Mouse (Mus musculus) heart, adult 2 months (tissue): ENCODE measurements around the gene Tmem41a. TPM values are rescaled to one million over a fixed set of nuclear protein-coding genes. Genes with fewer than 3 reads are reported as not detected.

Source experiments
- DNase-seq, 2 experiments: peaks; one replicate each; pipeline ENCODE4 v3.0.0; 2021
- H3K27ac ChIP-seq: fragments of 200-600 bp; 2 replicates; pipeline ENCODE4 v1.8.1; 2022
- H3K27me3 ChIP-seq: fragments of 200-500 bp; 2 replicates; pipeline ENCODE4 v1.6.1; 2012; ENCODE audit warnings: mild to moderate bottlenecking, low read length, inconsistent platforms, mixed read lengths; ENCODE audit not compliant: control insufficient read depth, insufficient read depth
- H3K36me3 ChIP-seq: fragments of 200-500 bp; 2 replicates; pipeline ENCODE4 v1.6.1; 2012; ENCODE audit warnings: low read length, inconsistent platforms; ENCODE audit not compliant: control insufficient read depth, insufficient read depth
- H3K4me1 ChIP-seq: fragments of 200-500 bp; 2 replicates; pipeline ENCODE4 v1.6.1; 2011; ENCODE audit warnings: low read length; ENCODE audit not compliant: control insufficient read depth, insufficient read depth
- H3K4me3 ChIP-seq: fragments of 200-600 bp; 2 replicates; pipeline ENCODE4 v1.8.1; 2022
- H3K79me2 ChIP-seq: fragments of 200-500 bp; replicated peaks from 2 replicates; pipeline ENCODE4 v1.6.1; 2012; ENCODE audit warnings: mild to moderate bottlenecking, inconsistent platforms, low read length, moderate library complexity, mixed read lengths; ENCODE audit not compliant: control insufficient read depth, insufficient read depth
- H3K9ac ChIP-seq: fragments of 200-500 bp; 2 replicates; pipeline ENCODE4 v1.6.1; 2012; ENCODE audit warnings: low read depth, mild to moderate bottlenecking, control low read depth, inconsistent platforms, low read length, mixed read lengths
- CTCF ChIP-seq: fragments of 200-600 bp; IDR thresholded peaks from 2 replicates; pipeline ENCODE4 v1.8.1; 2022; ENCODE audit warnings: antibody characterized with exemption, mild to moderate bottlenecking, moderate library complexity
- EP300 ChIP-seq: fragments of 200-500 bp; IDR thresholded peaks from 2 replicates; pipeline ENCODE4 v1.6.1; 2011; ENCODE audit warnings: low read depth, low read length, control low read depth; ENCODE audit not compliant: insufficient read depth
- POLR2A ChIP-seq: fragments of 200-500 bp; IDR thresholded peaks from 2 replicates; pipeline ENCODE4 v1.6.1; 2011; ENCODE audit warnings: mild to moderate bottlenecking, low read depth, low read length, control low read depth; ENCODE audit not compliant: insufficient read depth
- WGBS: fragments of 180-500 bp; shearing (Covaris S2); methylation state at CpG from one replicate; pipeline ENCODE4 v1.1.7; 2018; 5-methylcytosine and 5-hydroxymethylcytosine counted together
- intact Hi-C: fragments of 180-260 bp; cut with DNase I; formaldehyde crosslinking; loops from one replicate; pipeline ENCODE4 v1.15.1; 2025
- polyA plus RNA-seq: library from polyadenylated mRNA; depleted of rRNA; stranded (reverse); fragments of >200 nt; gene quantifications from 2 replicates; pipeline ENCODE4 v1.2.3, GENCODE M21; 2012; rRNA removed
- total RNA-seq, 2 experiments: library from RNA; stranded (reverse); gene quantifications; 2 replicates each; pipeline ENCODE4 v1.2.3; 2021

Gene Tmem41a
- total and polyA plus RNA-seq, 3 experiments, result 11.8 to 16.9 (median 13.5) TPM

GRCm38 (mm10) chr16:21906902-21907301 is 40.5 kb downstream of the Tmem41a start:
- WGBS, result 92% methylated on average over 6 of the region's 6 CpGs
- Histone ChIP-seq H3K27ac (no peak overlapping the region), H3K79me2 (no peaks in the 10 kb centered on the region), H3K9ac (no peak overlapping the region), H3K4me1 (no peaks in the 10 kb centered on the region), H3K4me3 (no peak overlapping the region), H3K36me3 (no peaks in the 10 kb centered on the region), H3K27me3 (no peaks in the 10 kb centered on the region)
- intact Hi-C loops, result no loop called here
- TF ChIP-seq EP300 (no peak), POLR2A (no peak), CTCF (no peak)
- DNase-seq, result no peak

- TF ChIP-seq POLR2A (no peak), CTCF (no peak), EP300 (no peak)
- no peaks in the 10 kb centered on the region for H3K27me3 ChIP-seq
- intact Hi-C loops, result no loop called here
- H3K4me3 ChIP-seq, result no peak overlapping the region
- 89% methylated on average over 7 of the region's 7 CpGs for WGBS
- no peaks in the 10 kb centered on the region for H3K79me2 ChIP-seq
- no peaks in the 10 kb centered on the region for H3K4me1 ChIP-seq
- no peak for DNase-seq
- no peaks in the 10 kb centered on the region for H3K36me3 ChIP-seq
- H3K27ac ChIP-seq, result no peak overlapping the region
- no peak overlapping the region for H3K9ac ChIP-seq
Measured at GRCm38 (mm10) chr16:21905996-21906395, 41.4 kb downstream of the Tmem41a start.

GRCm38 (mm10) chr16:21904636-21905035 is 42.7 kb downstream of the Tmem41a start:
- 85% methylated on average over 10 of the region's 10 CpGs for WGBS
- intact Hi-C loops, result no loop called here
- H3K79me2 ChIP-seq, result no peaks in the 10 kb centered on the region

DNA sequence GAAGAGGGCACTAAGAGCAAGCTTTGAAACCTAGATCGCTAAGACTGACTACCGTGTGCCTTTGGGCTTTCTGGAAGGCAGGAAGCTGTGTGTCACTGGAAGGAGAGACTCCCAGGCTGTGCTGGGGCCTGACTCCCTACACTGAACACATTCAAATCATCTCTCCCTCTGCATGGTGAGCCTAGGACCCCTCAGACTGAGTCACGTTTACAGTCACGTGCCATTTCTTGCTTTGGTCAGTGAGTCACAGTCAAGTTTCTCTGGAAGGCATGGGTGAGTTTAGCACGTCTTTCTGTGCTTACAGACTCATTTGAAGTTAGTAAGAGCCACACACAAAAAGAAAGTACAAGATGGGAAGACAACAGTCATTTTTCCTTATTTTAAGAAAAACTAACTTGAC is 46.1 kb downstream of the Tmem41a start:
- Histone ChIP-seq H3K9ac (no peak overlapping the region), H3K4me1 (no peaks in the 10 kb centered on the region), H3K36me3 (no peaks in the 10 kb centered on the region), H3K79me2 (no peaks in the 10 kb centered on the region), H3K27ac (no peak overlapping the region), H3K27me3 (no peaks in the 10 kb centered on the region), H3K4me3 (no peak overlapping the region)
- 68% methylated on average over 5 of the region's 5 CpGs for WGBS
- TF ChIP-seq POLR2A, result no peak
- no peak for TF ChIP-seq EP300
- TF ChIP-seq CTCF, result no peak
- intact Hi-C loops, result no loop called here
- no peak for DNase-seq

More at GRCm38 (mm10) chr16:21904636-21905035, 42.7 kb downstream of the Tmem41a start:
- no peak for TF ChIP-seq EP300
- no peak for TF ChIP-seq CTCF
- TF ChIP-seq POLR2A, result no peak
- Histone ChIP-seq H3K9ac (no peak overlapping the region), H3K4me3 (no peak overlapping the region), H3K36me3 (no peaks in the 10 kb centered on the region), H3K27ac (no peak overlapping the region), H3K27me3 (no peaks in the 10 kb centered on the region), H3K4me1 (no peaks in the 10 kb centered on the region)
- DNase-seq, result no peak

GRCm38 (mm10) chr16:21893890-21894289 is 53.5 kb downstream of the Tmem41a start:
- intact Hi-C loops, result no loop called here
- 80% methylated on average over 6 of the region's 6 CpGs for WGBS
- no peak overlapping the region for H3K9ac ChIP-seq
- H3K4me3 ChIP-seq, result no peak overlapping the region
- no peaks in the 10 kb centered on the region for H3K27me3 ChIP-seq
- H3K4me1 ChIP-seq, result no peaks in the 10 kb centered on the region
- H3K36me3 ChIP-seq, result no peaks in the 10 kb centered on the region
- TF ChIP-seq EP300, result no peak
- TF ChIP-seq POLR2A, result no peak
- TF ChIP-seq CTCF, result no peak
- H3K27ac ChIP-seq, result no peak overlapping the region
- no peaks in the 10 kb centered on the region for H3K79me2 ChIP-seq
- DNase-seq, result no peak

- intact Hi-C loops, result no loop called here
- Histone ChIP-seq H3K27ac (no peak overlapping the region), H3K27me3 (no peaks in the 10 kb centered on the region), H3K9ac (no peak overlapping the region), H3K36me3 (no peaks in the 10 kb centered on the region), H3K4me1 (no peaks in the 10 kb centered on the region), H3K4me3 (no peak overlapping the region), H3K79me2 (no peaks in the 10 kb centered on the region)
- 55% methylated on average over 2 of the region's 2 CpGs for WGBS
- TF ChIP-seq POLR2A (no peak), CTCF (no peak), EP300 (no peak)
- no peak for DNase-seq
Measured at GRCm38 (mm10) chr16:21887601-21888000, 59.8 kb downstream of the Tmem41a start.

Other genes starting within 250 kb of the Tmem41a start
- gene Ehhadh, start 159.7 kb downstream of the Tmem41a start, total RNA-seq, result 10 to 100 TPM; 13.6 to 16.9 TPM
- gene Ehhadh, start 159.7 kb downstream of the Tmem41a start, polyA plus RNA-seq, result 6.6 and 10.7 TPM in 2 replicates
- under 1 TPM; 0.96 to 0.97 TPM for gene Map3k13, start 153.2 kb downstream of the Tmem41a start, total RNA-seq
- gene Map3k13, start 153.2 kb downstream of the Tmem41a start, polyA plus RNA-seq, result 0.62 and 1.1 TPM in 2 replicates
- gene Liph, start 48.1 kb upstream of the Tmem41a start, total RNA-seq, result not detected
- 0.09 and 0.20 TPM in 2 replicates for gene Liph, start 48.1 kb upstream of the Tmem41a start, polyA plus RNA-seq
- gene Senp2, start 61.9 kb upstream of the Tmem41a start, total RNA-seq, result 10 to 100 TPM; 20.2 to 24.1 TPM
- 5.9 and 16.3 TPM in 2 replicates for gene Senp2, start 61.9 kb upstream of the Tmem41a start, polyA plus RNA-seq
- gene Igf2bp2, start 215.7 kb upstream of the Tmem41a start, total RNA-seq, result 1 to 10 TPM; 5.3 to 7.4 TPM
- gene Igf2bp2, start 215.7 kb upstream of the Tmem41a start, polyA plus RNA-seq, result 1.5 and 3.5 TPM in 2 replicates